Mouse (Mus musculus) stomach, postnatal 0 days (tissue): Measurements from ENCODE around the gene Gad1. TPM values are rescaled to one million over a fixed set of nuclear protein-coding genes. Genes with fewer than 3 reads are reported as not detected.

Experiments used
- ATAC-seq: fragments of 200-750 bp; cut with Nextera tagmentation; 2 replicates; pipeline ENCODE4 v1.8.0; 2017; ENCODE audit not compliant: low FRiP score, low TSS enrichment
- DNase-seq: peaks from one replicate; pipeline ENCODE4 v3.0.0-alpha.2; 2016; ENCODE audit warnings: low spot score
- H3K27ac ChIP-seq: fragments of 300-500 bp; sonication (generic); replicated peaks from 2 replicates; pipeline ENCODE4 v1.5.1; 2014; ENCODE audit warnings: mild to moderate bottlenecking, control low read depth
- H3K27me3 ChIP-seq: fragments of 300-500 bp; sonication (generic); 2 replicates; pipeline ENCODE4 v1.6.1; 2014; ENCODE audit warnings: low read length; ENCODE audit not compliant: control insufficient read depth, insufficient read depth
- H3K36me3 ChIP-seq: fragments of 300-500 bp; sonication (generic); 2 replicates; pipeline ENCODE4 v1.6.1; 2014; ENCODE audit warnings: low read length, mixed read lengths; ENCODE audit not compliant: control insufficient read depth, insufficient read depth
- H3K4me1 ChIP-seq: fragments of 300-500 bp; sonication (generic); replicated peaks from 2 replicates; pipeline ENCODE4 v1.6.1; 2014; ENCODE audit warnings: antibody characterized with exemption; ENCODE audit not compliant: control insufficient read depth, insufficient read depth
- H3K4me2 ChIP-seq: fragments of 300-500 bp; sonication (generic); replicated peaks from 2 replicates; pipeline ENCODE4 v1.6.1; 2014; ENCODE audit warnings: low read depth, mild to moderate bottlenecking, control low read depth, moderate library complexity
- H3K4me3 ChIP-seq: fragments of 300-500 bp; sonication (generic); 2 replicates; pipeline ENCODE4 v1.5.1; 2014; ENCODE audit warnings: low read depth, low read length, control low read depth
- H3K9ac ChIP-seq: fragments of 300-500 bp; sonication (generic); 2 replicates; pipeline ENCODE4 v1.6.1; 2014; ENCODE audit warnings: mild to moderate bottlenecking, low read length, control low read depth, mixed read lengths
- H3K9me3 ChIP-seq: fragments of 300-500 bp; sonication (generic); 2 replicates; pipeline ENCODE4 v1.6.1; 2016; ENCODE audit warnings: low read length; ENCODE audit not compliant: control insufficient read depth
- CTCF ChIP-seq: IDR thresholded peaks from 2 replicates; pipeline ENCODE4 v1.5.1; 2016; ENCODE audit warnings: antibody characterized with exemption, low read depth, mild to moderate bottlenecking, moderate library complexity
- EP300 ChIP-seq: optimal IDR thresholded peaks from 2 replicates; pipeline ENCODE3; 2016; ENCODE audit warnings: antibody characterized with exemption
- WGBS: fragments of 180-500 bp; shearing (Covaris S2); extraction: QIAGEN DNeasy Blood & Tissue Kit; methylation state at CpG from one replicate; pipeline ENCODE4 v1.1.7; 2014; 5-methylcytosine and 5-hydroxymethylcytosine counted together
- polyA plus RNA-seq: library from polyadenylated mRNA; unstranded; fragments of >200 nt; fragmentation: Nextera tagmentation; extraction: Ambion mirVana; gene quantifications from 2 replicates; pipeline ENCODE4 v1.2.1, GENCODE M21; 2015

Gad1 gene
- polyA plus RNA-seq, 1 experiment from 2014 or later: 0.02 TPM

GRCm38 (mm10) chr2:70625761-70626160 lies 72.9 kb downstream of the Gad1 start:
- DNase-seq: no peak

GRCm38 (mm10) chr2:70628397-70628796 lies 75.5 kb downstream of the Gad1 start:
- Histone ChIP-seq H3K27ac (no peak overlapping the region), H3K4me2 (no peak overlapping the region), H3K4me1 (no peaks in the 10 kb centered on the region), H3K36me3 (no peaks in the 10 kb centered on the region), H3K9ac (no peak overlapping the region), H3K4me3 (no peak overlapping the region), H3K27me3 (no peaks in the 10 kb centered on the region), H3K9me3 (no peaks in the 10 kb centered on the region)
- ATAC-seq: no peak
- TF ChIP-seq CTCF: no peak
- no peak for TF ChIP-seq EP300
- 87% methylated on average over 12 of the region's 12 CpGs for WGBS
- no peak for DNase-seq

More at GRCm38 (mm10) chr2:70625761-70626160, 72.9 kb downstream of the Gad1 start:
- Histone ChIP-seq H3K9ac (no peak overlapping the region), H3K9me3 (no peaks in the 10 kb centered on the region), H3K4me3 (no peak overlapping the region), H3K4me1 (no peaks in the 10 kb centered on the region), H3K4me2 (no peak overlapping the region), H3K27ac (no peak overlapping the region), H3K36me3 (no peaks in the 10 kb centered on the region), H3K27me3 (no peaks in the 10 kb centered on the region)
- WGBS: 54% methylated on average over 7 of the region's 7 CpGs
- TF ChIP-seq EP300: no peak
- no peak for TF ChIP-seq CTCF
- ATAC-seq: no peak

GRCm38 (mm10) chr2:70629339-70629761 lies 76.5 kb downstream of the Gad1 start:
- ATAC-seq: peak; percentile 69
- Histone ChIP-seq H3K27ac (no peak overlapping the region), H3K4me1 (no peaks in the 10 kb centered on the region), H3K9ac (no peak overlapping the region), H3K4me3 (no peak overlapping the region), H3K4me2 (no peak overlapping the region), H3K27me3 (no peaks in the 10 kb centered on the region), H3K9me3 (no peaks in the 10 kb centered on the region), H3K36me3 (no peaks in the 10 kb centered on the region)
- peak; percentile 52 for DNase-seq
- TF ChIP-seq EP300: no peak
- no peak for TF ChIP-seq CTCF
- whole genome bisulfite sequencing: 9% methylated on average over 10 of the region's 10 CpGs

GRCm38 (mm10) chr2:70629921-70630320 lies 77.0 kb downstream of the Gad1 start:
- DNase-seq (no peak), ATAC-seq (no peak)
- H3K4me1 ChIP-seq: no peaks in the 10 kb centered on the region
- no peak overlapping the region for H3K4me3 ChIP-seq
- no peak for TF ChIP-seq EP300
- TF ChIP-seq CTCF: no peak
- no peaks in the 10 kb centered on the region for H3K9me3 ChIP-seq
- 62% methylated on average over 3 of the region's 3 CpGs for whole genome bisulfite sequencing
- no peak overlapping the region for H3K27ac ChIP-seq
- H3K4me2 ChIP-seq: no peak overlapping the region
- no peak overlapping the region for H3K9ac ChIP-seq
- H3K36me3 ChIP-seq: no peaks in the 10 kb centered on the region
- no peaks in the 10 kb centered on the region for H3K27me3 ChIP-seq

DNA sequence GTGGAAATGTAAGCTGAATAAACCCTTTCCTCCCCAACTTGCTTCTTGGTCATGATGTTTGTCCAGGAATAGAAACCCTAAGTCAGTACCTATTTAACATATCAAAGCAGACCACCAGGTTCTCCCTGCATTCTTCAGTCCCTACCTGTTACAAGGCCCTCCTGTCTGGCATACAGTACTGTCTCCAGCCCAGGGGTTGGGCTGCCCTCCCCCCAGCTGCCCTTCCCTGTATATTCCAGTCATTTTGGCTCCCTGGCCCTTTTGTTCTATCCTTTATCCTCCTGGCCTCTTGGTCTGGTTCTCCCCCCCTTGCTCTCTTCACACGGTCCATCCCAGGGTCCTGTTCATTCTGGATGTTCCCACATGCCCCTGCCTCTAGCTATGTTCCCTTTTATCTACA lies 78.4 kb downstream of the Gad1 start:
- H3K4me3 ChIP-seq: no peak overlapping the region
- 84% methylated on average over 1 of the region's 1 CpGs for WGBS
- H3K27me3 ChIP-seq: no peaks in the 10 kb centered on the region
- DNase-seq: no peak
- no peak overlapping the region for H3K27ac ChIP-seq
- H3K4me1 ChIP-seq: no peaks in the 10 kb centered on the region
- H3K36me3 ChIP-seq: no peaks in the 10 kb centered on the region
- ATAC-seq: no peak
- no peak overlapping the region for H3K9ac ChIP-seq
- TF ChIP-seq CTCF (no peak), EP300 (no peak)
- H3K9me3 ChIP-seq: no peaks in the 10 kb centered on the region
- no peak overlapping the region for H3K4me2 ChIP-seq

DNA sequence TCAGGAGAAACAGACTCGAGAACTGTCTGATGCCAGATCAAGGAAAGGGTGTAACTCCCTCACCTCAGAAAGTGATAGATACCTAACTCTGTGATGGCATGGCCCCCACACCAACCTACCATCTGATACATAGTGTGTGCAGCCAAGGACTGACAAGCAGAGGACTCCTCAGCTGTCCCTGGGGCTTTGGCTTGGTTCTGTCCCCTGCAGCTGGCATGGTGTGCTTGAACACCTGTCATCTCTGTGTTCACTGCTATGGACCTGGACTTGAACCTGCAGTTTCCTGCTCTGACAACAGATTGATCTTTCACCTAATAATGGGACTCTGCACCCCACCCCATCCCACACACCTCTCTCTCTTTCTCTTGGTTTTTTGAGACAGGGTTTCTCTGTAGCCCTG lies 79.5 kb downstream of the Gad1 start:
- WGBS: 87% methylated on average over 1 of the region's 1 CpGs
- Histone ChIP-seq H3K4me3 (no peak overlapping the region), H3K27ac (no peak overlapping the region), H3K36me3 (no peaks in the 10 kb centered on the region), H3K9me3 (no peaks in the 10 kb centered on the region), H3K4me1 (no peaks in the 10 kb centered on the region), H3K27me3 (no peaks in the 10 kb centered on the region), H3K9ac (no peak overlapping the region), H3K4me2 (no peak overlapping the region)
- no peak for ATAC-seq
- TF ChIP-seq CTCF (no peak), EP300 (no peak)
- no peak for DNase-seq
